Mouse (Mus musculus) cortical plate, adult 2 months (tissue): Measurements from ENCODE around the gene Brms1.

Experiments used
- CTCF ChIP-seq: fragments of 200-500 bp; IDR thresholded peaks from 2 replicates; pipeline ENCODE4 v1.5.1; 2011; ENCODE audit warnings: mild to moderate bottlenecking, control low read depth, low read length; ENCODE audit not compliant: insufficient read depth; ENCODE audit errors: extremely low read depth
- POLR2A ChIP-seq: fragments of 200-500 bp; IDR thresholded peaks from 2 replicates; pipeline ENCODE4 v1.6.1; 2011; ENCODE audit warnings: mild to moderate bottlenecking, low read length, control low read depth; ENCODE audit not compliant: insufficient read depth; ENCODE audit errors: extremely low read depth

GRCm38 (mm10) chr19:5036577-5036976 lies 4.6 kb upstream of the Brms1 start:
- TF ChIP-seq CTCF (no peak), POLR2A (no peak)
